Mouse (Mus musculus) myocyte (in vitro differentiated cells): Measurements from ENCODE around the gene B4galt2. TPM values are rescaled to one million over a fixed set of nuclear protein-coding genes. Genes with fewer than 3 reads are reported as not detected.

Experiments
- H3K27me3 ChIP-seq: one replicate; pipeline ENCODE4 v1.6.1; 2011; ENCODE audit not compliant: control insufficient read depth, insufficient read depth, insufficient read length
- H3K36me3 ChIP-seq: one replicate; pipeline ENCODE4 v1.6.1; 2011; ENCODE audit not compliant: control insufficient read depth, insufficient read depth
- H3K4me2 ChIP-seq: one replicate; pipeline ENCODE4 v1.6.1; 2011; ENCODE audit warnings: low read depth, control low read depth
- H3K4me3 ChIP-seq: one replicate; pipeline ENCODE4 v1.5.1; 2011; ENCODE audit warnings: mild to moderate bottlenecking, control low read depth, moderate library complexity
- H3K79me2 ChIP-seq: one replicate; pipeline ENCODE4 v1.6.1; 2011; ENCODE audit not compliant: control insufficient read depth, insufficient read depth
- H3ac ChIP-seq: one replicate; pipeline ENCODE4 v1.6.1; 2011; ENCODE audit not compliant: control insufficient read depth, insufficient read length
- CEBPB ChIP-seq: IDR thresholded peaks from 2 replicates; pipeline ENCODE4 v1.6.1; 2011; ENCODE audit warnings: mild to moderate bottlenecking, moderate library complexity; ENCODE audit not compliant: poor library complexity, insufficient read depth, severe bottlenecking
- E2F4 ChIP-seq: IDR thresholded peaks from one replicate; pipeline ENCODE4 v1.6.1; 2011; ENCODE audit warnings: mild to moderate bottlenecking, control low read depth, moderate library complexity; ENCODE audit not compliant: insufficient read depth
- MAX ChIP-seq: IDR thresholded peaks from one replicate; pipeline ENCODE4 v1.6.1; 2011; ENCODE audit warnings: low read depth, mild to moderate bottlenecking, control low read depth
- MYOD1 ChIP-seq, 3 experiments: IDR thresholded peaks; one replicate each; pipeline ENCODE4 v1.6.1; 2011; ENCODE audit warnings: control low read depth in 2 of 3, low read depth in 2 of 3, mild to moderate bottlenecking in 2 of 3, moderate library complexity in 1 of 3; ENCODE audit not compliant: insufficient read length in 2 of 3, control insufficient read depth in 1 of 3
- MYOG ChIP-seq, 3 experiments: IDR thresholded peaks; one replicate each; pipeline ENCODE4 v1.6.1; 2011; ENCODE audit warnings: control low read depth in 2 of 3, low read depth in 2 of 3, mild to moderate bottlenecking in 2 of 3; ENCODE audit not compliant: insufficient read length in 2 of 3, control insufficient read depth in 1 of 3, insufficient read depth in 1 of 3
- POLR2A ChIP-seq: IDR thresholded peaks from one replicate; pipeline ENCODE4 v1.6.1; 2011; ENCODE audit warnings: low read depth, mild to moderate bottlenecking, control low read depth, moderate library complexity; ENCODE audit not compliant: insufficient read length
- POLR2AphosphoS2 ChIP-seq: IDR thresholded peaks from one replicate; pipeline ENCODE4 v1.6.1; 2011; ENCODE audit warnings: low read depth, control low read depth; ENCODE audit not compliant: insufficient read length
- REST ChIP-seq: IDR thresholded peaks from one replicate; pipeline ENCODE4 v1.6.1; 2011; ENCODE audit warnings: mild to moderate bottlenecking, control low read depth, moderate library complexity; ENCODE audit not compliant: insufficient read depth, insufficient read length
- SRF ChIP-seq: IDR thresholded peaks from one replicate; pipeline ENCODE4 v1.6.1; 2011; ENCODE audit warnings: low read depth; ENCODE audit not compliant: control insufficient read depth, insufficient read length
- TCF12 ChIP-seq: IDR thresholded peaks from one replicate; pipeline ENCODE4 v1.6.1; 2011; ENCODE audit warnings: mild to moderate bottlenecking, control low read depth; ENCODE audit not compliant: poor library complexity, insufficient read depth, severe bottlenecking
- TCF3 ChIP-seq: IDR thresholded peaks from one replicate; pipeline ENCODE4 v1.6.1; 2011; ENCODE audit warnings: low read depth, control low read depth; ENCODE audit not compliant: insufficient read length
- USF1 ChIP-seq: IDR thresholded peaks from one replicate; pipeline ENCODE4 v1.6.1; 2011; ENCODE audit warnings: low read depth, mild to moderate bottlenecking, control low read depth, moderate library complexity
- polyA plus RNA-seq: library from polyadenylated mRNA; unstranded; fragments of >200 nt; fragmentation: generic; extraction: Trizol; gene quantifications from one replicate; pipeline ENCODE4 v1.2.1, GENCODE M21; 2012; ENCODE audit warnings: missing spikeins

Gene B4galt2
- polyA plus RNA-seq, 1 experiment: 41.6 TPM

GRCm38 (mm10) chr4:117835531-117836111 lies 47.7 kb downstream of the B4galt2 start:
- no peak for TF ChIP-seq MYOG (IDR thresholded peaks at IDR 0.05; ENCODE audit: control insufficient read depth in 1 of 3, insufficient read depth in 1 of 3, insufficient read length in 2 of 3, low read depth in 2 of 3)
- TF ChIP-seq TCF3: no peak
- no peak for TF ChIP-seq REST
- no peak for TF ChIP-seq POLR2A
- TF ChIP-seq POLR2AphosphoS2: no peak

GRCm38 (mm10) chr4:117834845-117835530 lies 48.3 kb downstream of the B4galt2 start:
- Histone ChIP-seq H3ac (peak overlapping the region; percentile 49), H3K36me3 (no peaks in the 10 kb centered on the region), H3K4me2 (peak overlapping the region; percentile 69), H3K79me2 (peaks cover 22% of the 10 kb centered on the region), H3K4me3 (peak overlapping the region; percentile 96), H3K27me3 (no peaks in the 10 kb centered on the region)
- no peak for TF ChIP-seq SRF
- peak; percentile 20; the same call in 1 of the 2 replicates for TF ChIP-seq CEBPB
- TF ChIP-seq E2F4: no peak
- TF ChIP-seq POLR2A: peak; percentile 72

More at GRCm38 (mm10) chr4:117835531-117836111, 47.7 kb downstream of the B4galt2 start:
- Histone ChIP-seq H3K36me3 (no peaks in the 10 kb centered on the region), H3K27me3 (no peaks in the 10 kb centered on the region), H3K79me2 (peaks cover 22% of the 10 kb centered on the region), H3K4me3 (peak overlapping the region; percentile 96), H3K4me2 (peak overlapping the region; percentile 69), H3ac (peak overlapping the region; percentile 49)

- Histone ChIP-seq H3K79me2 (peaks cover 22% of the 10 kb centered on the region), H3K27me3 (no peaks in the 10 kb centered on the region), H3K36me3 (no peaks in the 10 kb centered on the region), H3K4me3 (peak within 1 kb of the TSS; percentile 96), H3K4me2 (peak within 1 kb of the TSS; percentile 69), H3ac (peak within 1 kb of the TSS; percentile 49)
- no peak for TF ChIP-seq TCF3
- no peak for TF ChIP-seq MYOD1 (IDR thresholded peaks at IDR 0.05; ENCODE audit: control insufficient read depth in 1 of 3, insufficient read length in 2 of 3, low read depth in 2 of 3)
- no peak for TF ChIP-seq USF1
- TF ChIP-seq CEBPB: no peak
- TF ChIP-seq POLR2AphosphoS2: no peak
- no peak for TF ChIP-seq E2F4
- TF ChIP-seq MAX: no peak
- TF ChIP-seq REST: no peak
- TF ChIP-seq MYOG (IDR thresholded peaks at IDR 0.05; ENCODE audit: control insufficient read depth in 1 of 3, insufficient read depth in 1 of 3, insufficient read length in 2 of 3, low read depth in 2 of 3): no peak
- TF ChIP-seq POLR2A: no peak
- TF ChIP-seq TCF12: no peak
- no peak for TF ChIP-seq SRF
These were observed 48.8 kb downstream of the B4galt2 start, which contains the start of gene Slc6a9 for GRCm38 (mm10) chr4:117834457-117834844. TSS of gene Slc6a9 (plus strand) at chr4:117834506.

- TF ChIP-seq TCF12: no peak
- no peak for TF ChIP-seq MAX
- no peak for TF ChIP-seq TCF3
- peak in 1 of 3 experiments; percentile 52 for TF ChIP-seq MYOD1 (IDR thresholded peaks at IDR 0.05; ENCODE audit: control insufficient read depth in 1 of 3, insufficient read length in 2 of 3, low read depth in 2 of 3)
- no peak for TF ChIP-seq POLR2AphosphoS2
- no peak for TF ChIP-seq REST
- TF ChIP-seq CEBPB: no peak
- peak in 1 of 3 experiments; percentile 75 for TF ChIP-seq MYOG (IDR thresholded peaks at IDR 0.05; ENCODE audit: control insufficient read depth in 1 of 3, insufficient read depth in 1 of 3, insufficient read length in 2 of 3, low read depth in 2 of 3)
- TF ChIP-seq SRF: no peak
- TF ChIP-seq E2F4: no peak
- no peak for TF ChIP-seq POLR2A
- no peak for TF ChIP-seq USF1
These were observed 51.2 kb downstream of the B4galt2 start for GRCm38 (mm10) chr4:117831920-117832691.

More at GRCm38 (mm10) chr4:117831920-117832691, 51.2 kb downstream of the B4galt2 start:
- Histone ChIP-seq H3K4me3 (no peak overlapping the region), H3ac (no peak overlapping the region), H3K36me3 (no peaks in the 10 kb centered on the region), H3K27me3 (no peaks in the 10 kb centered on the region), H3K79me2 (peaks cover 5% of the 10 kb centered on the region), H3K4me2 (peak overlapping the region; percentile 30)
